Mouse (Mus musculus): Measurements from ENCODE around the gene Faah.

Gene Faah

GRCm38 (mm10) chr4:115943669-115944314 is 73.9 kb downstream of the Faah start:
- no peak for DNase-seq (ENCODE audit: low read depth)

GRCm38 (mm10) chr4:115941242-115941820 is 76.4 kb downstream of the Faah start:
- no peak for DNase-seq (ENCODE audit: low read depth)

- DNase-seq (ENCODE audit: low read depth): no peak
Observed at GRCm38 (mm10) chr4:115940681-115941080, 77.0 kb downstream of the Faah start.

GRCm38 (mm10) chr4:115939295-115940102 is 78.2 kb downstream of the Faah start, which contains the start of gene Dmbx1:
Gene Dmbx1, minus strand, starts transcription at chr4:115939926.
- DNase-seq (ENCODE audit: low read depth): no peak

- DNase-seq (ENCODE audit: low read depth): no peak
Observed at GRCm38 (mm10) chr4:115938276-115939160, 79.2 kb downstream of the Faah start.

- DNase-seq (ENCODE audit: low read depth): no peak
Observed at GRCm38 (mm10) chr4:115937061-115937976, 80.4 kb downstream of the Faah start.

GRCm38 (mm10) chr4:115936646-115937045 is 81.1 kb downstream of the Faah start:
- DNase-seq (ENCODE audit: low read depth): no peak

- DNase-seq (ENCODE audit: low read depth): no peak
Observed at GRCm38 (mm10) chr4:115935835-115936581, 81.7 kb downstream of the Faah start.

GRCm38 (mm10) chr4:115931556-115932088 is 86.1 kb downstream of the Faah start:
- DNase-seq (ENCODE audit: low read depth): no peak

- DNase-seq (ENCODE audit: low read depth): no peak
Observed at GRCm38 (mm10) chr4:115927637-115928036, 90.1 kb downstream of the Faah start.

- DNase-seq (ENCODE audit: low read depth): no peak
Observed at GRCm38 (mm10) chr4:115923262-115923880, 94.4 kb downstream of the Faah start.

- no peak for DNase-seq (ENCODE audit: low read depth)
Observed at GRCm38 (mm10) chr4:115922688-115923087, 95.0 kb downstream of the Faah start.

- no peak for DNase-seq (ENCODE audit: low read depth)
Observed at GRCm38 (mm10) chr4:115919911-115920310, 97.8 kb downstream of the Faah start.
